Mouse (Mus musculus) adrenal gland, adult (tissue): ENCODE data around the gene Synm.

ENCODE experiments used
- DNase-seq, 2 experiments: peaks; one replicate each; pipeline ENCODE4 v3.0.0; 2022 to 2023; ENCODE audit warnings: low spot score in 1 of 2; ENCODE audit not compliant: inconsistent age in 2 of 2

Gene Synm

GRCm38 (mm10) chr7:67749441-67750239 lies 9.9 kb downstream of the Synm start:
- DNase-seq = no peak

DNA sequence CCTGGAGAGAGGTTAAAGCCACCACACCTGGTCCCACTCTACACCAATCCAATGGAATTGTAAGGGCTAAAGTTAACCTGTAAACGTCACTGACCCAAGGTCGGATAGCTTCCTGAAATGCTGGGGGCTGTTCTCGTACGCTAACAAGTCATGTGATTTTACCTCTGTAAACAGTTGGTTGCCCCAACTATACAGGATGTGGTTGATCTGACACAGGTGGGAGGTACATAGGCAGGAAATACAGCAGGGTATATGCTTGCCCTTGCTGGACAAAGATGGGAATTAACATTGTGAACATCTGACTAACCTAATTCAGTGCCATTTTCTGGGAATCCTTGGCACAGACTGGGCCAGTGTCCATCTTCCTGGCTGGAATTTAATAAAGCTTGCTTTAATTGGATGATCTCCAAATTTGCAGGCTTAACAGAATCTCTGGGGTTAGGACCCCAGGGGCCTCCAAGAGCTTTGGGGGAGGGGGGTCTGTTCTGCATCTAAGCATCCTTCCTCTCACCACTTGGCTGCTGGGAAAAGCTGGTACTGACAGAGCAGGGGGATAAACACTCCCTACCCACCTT lies 11.7 kb downstream of the Synm start:
- no peak for DNase-seq

- no peak for DNase-seq
Measured at GRCm38 (mm10) chr7:67741706-67742105, 17.8 kb downstream of the Synm start.

DNA sequence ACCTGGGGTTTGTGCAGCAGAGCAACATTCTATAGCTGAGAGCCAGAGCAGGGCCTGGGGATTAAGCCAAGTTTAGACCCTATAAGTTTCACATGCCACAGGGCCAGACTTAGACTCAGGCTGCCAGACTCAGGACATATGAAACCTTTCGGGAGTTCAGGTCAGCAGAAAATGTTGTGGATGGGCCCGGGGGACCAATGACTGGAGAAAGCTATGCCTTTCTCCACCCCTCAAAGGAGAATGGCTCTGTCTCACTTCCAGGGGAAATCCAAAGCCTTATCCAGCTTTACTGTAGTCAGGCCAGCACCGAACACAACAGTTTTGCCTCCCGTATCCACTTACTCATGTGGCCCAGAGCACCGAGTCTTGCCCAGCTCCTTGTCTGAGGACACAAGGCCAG lies 18.7 kb downstream of the Synm start:
- DNase-seq = no peak

- peak in 1 of 2 experiments; percentile 54 for DNase-seq
Measured at GRCm38 (mm10) chr7:67740382-67740781, 19.2 kb downstream of the Synm start.

GRCm38 (mm10) chr7:67732276-67732675 lies 27.3 kb downstream of the Synm start:
- DNase-seq = no peak

GRCm38 (mm10) chr7:67730431-67731110 lies 29.0 kb downstream of the Synm start:
- DNase-seq = no peak

DNA sequence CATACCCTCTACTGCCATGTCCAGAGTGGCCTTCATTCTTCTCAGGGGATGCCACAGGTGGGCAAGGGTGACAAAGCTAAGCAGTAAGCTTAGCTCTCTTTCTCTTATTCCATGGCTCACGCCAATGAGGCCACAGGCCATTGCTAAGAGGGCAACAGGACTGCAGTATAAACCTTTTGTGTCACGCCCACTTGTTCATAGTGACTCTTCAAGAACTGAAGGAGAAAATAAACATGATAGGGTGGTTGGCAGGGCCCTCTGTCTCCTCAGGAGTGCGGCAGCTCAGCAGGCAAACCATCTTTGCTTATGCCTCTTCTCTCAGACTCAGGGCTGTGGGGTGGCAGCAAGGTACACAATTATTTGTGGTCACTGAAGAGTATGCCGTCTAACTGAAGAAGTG lies 30.7 kb downstream of the Synm start:
- DNase-seq = no peak

- DNase-seq = no peak
Measured at GRCm38 (mm10) chr7:67728203-67728602, 31.3 kb downstream of the Synm start.

DNA sequence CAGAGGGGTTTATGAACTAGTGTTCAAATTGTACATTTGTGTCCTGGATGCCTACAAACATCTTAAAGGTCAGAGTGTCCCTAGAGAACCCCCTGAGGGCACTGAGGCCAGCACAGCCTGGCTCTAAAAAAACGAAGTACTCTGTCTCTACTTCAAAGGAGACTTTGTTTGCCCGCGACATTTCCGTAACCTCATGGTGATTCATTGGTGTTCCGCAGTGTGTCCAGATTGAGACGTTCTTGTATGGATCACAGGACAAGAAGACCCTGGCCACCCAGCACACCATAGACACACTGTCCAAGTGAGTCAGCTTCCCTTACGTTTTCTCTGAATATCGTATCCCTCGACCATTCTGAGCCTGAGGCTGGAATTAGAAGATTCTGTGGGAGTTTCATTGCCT lies 34.5 kb downstream of the Synm start:
- DNase-seq = peak; percentile 57 to 82

- peak; percentile 61 to 72 for DNase-seq
Measured at GRCm38 (mm10) chr7:67724536-67724935, 35.0 kb downstream of the Synm start.

- no peak for DNase-seq
Measured at GRCm38 (mm10) chr7:67722163-67722562, 37.4 kb downstream of the Synm start.

DNA sequence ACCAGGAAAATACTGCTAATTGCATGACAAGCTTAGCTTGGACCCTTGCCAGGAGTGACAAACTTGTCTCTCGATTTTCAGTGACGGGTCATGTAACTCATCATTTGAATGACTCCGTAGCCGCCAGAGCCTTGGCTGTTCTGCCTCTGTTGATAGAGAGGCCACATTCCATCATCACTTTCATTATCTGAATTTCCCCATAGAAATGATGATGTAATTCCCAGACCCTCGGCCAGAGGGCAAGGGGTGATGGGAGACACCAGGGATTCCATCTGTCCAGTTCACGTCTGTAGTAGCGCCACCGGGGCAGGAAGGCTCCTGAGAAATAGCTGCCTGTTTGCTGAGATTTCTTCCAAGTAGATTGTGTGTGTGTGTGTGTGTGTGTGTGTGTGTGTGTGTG lies 40.7 kb downstream of the Synm start:
- peak in 1 of 2 experiments; percentile 56 for DNase-seq

DNA sequence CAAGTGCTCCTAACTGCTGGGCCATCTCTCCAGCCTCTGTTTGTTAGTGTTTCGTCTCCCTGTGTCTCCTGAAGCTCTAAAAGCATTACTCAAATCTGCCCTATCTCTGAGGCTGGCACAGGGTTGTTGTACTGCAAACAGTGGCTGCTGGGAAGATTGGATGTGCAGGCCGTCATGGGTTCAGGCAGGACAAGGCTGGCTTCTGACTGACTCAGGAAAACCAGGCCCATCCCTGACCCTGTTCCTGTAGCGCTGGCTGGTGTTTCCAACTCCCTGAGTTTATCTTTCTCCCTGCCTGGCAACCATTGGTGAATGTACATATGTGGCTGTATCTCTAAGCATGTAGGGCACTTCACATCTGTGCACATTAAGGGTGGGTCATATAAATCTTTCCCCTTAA lies 42.0 kb downstream of the Synm start:
- peak; percentile 73 to 83 for DNase-seq

DNA sequence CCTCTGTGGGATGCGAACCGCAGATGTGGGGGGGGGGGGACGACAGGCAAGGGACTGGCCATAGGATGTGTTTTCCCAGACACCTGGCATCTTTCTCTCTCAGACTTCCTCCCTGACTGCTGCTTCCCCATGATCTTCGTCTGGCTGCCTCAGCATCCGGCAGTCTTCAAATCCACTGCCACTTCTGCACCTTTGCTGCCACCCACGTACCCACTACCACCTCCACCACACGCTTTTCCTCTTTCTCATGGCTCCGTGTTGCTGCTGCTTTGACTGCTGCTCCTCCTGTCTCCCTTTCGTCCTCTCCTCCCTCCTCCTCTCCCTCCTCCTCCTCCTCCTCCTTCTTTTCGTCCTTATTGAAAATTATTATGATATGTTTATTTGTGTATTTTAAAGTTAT lies 42.6 kb downstream of the Synm start:
- DNase-seq = no peak

- peak in 1 of 2 experiments; percentile 46 for DNase-seq
Measured at GRCm38 (mm10) chr7:67716213-67716878, 43.2 kb downstream of the Synm start.

GRCm38 (mm10) chr7:67715176-67715575 lies 44.4 kb downstream of the Synm start:
- no peak for DNase-seq

DNA sequence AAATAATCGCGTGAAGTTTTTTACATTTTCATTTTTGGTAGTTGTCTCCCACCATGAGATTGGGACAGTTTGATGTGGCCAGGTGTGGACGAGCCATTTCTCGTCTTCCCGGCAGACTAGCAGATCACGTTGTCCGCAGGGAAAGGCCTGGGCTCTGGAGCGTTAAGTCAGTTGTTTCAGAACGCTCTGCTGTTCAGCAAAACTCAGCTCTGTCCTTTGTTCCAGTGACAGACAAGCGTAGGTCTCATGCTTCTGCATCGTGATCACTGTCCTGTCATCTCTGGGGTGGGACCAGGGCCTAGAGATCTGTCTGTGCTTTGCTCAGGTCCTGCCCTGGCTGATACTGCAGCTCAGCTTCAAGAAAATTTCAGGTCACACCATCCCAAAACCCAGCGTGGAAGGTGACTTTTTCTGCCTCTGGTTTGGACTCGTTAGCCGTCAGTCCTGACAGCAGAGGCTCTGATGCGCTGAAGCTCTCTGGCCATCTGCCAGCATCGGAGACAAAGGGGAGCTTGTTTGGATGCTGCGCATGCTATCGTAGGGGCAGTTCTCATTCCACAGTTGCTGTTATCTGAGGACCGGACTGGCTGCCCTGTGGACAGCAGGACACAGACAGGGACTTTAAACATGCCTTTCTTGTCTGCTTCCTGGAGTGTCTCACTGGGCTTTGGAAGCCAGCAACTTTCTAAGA lies 45.6 kb downstream of the Synm start:
- DNase-seq = no peak

GRCm38 (mm10) chr7:67710216-67710615 lies 49.3 kb downstream of the Synm start:
- DNase-seq = no peak

DNA sequence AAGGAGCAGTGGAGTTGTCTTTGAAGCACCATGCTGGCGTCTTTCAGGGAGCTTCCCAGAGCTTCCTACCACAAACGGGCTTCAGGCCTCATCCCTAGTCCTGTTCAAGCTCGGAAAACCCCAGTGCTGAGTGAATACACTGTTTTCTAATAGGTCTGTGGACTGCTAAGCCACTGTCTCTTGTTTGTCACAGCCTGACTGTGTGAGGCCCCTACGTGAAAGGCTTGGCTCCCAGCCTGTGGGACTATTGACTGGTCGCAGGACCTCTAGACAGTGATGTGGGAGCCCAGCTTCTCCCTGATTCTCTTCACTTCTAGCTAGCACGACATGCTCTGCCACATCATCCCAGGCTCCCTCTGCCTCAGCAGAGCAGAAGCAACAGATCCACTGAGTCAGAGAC lies 51.4 kb downstream of the Synm start:
- no peak for DNase-seq
